Mouse (Mus musculus): ENCODE results near the gene Os9. TPM values are rescaled to one million over a fixed set of nuclear protein-coding genes. Genes with fewer than 3 reads are reported as not detected.

Gene Os9
- polyA plus RNA-seq, 1 experiment from 2014 or later, result 112 TPM

DNA sequence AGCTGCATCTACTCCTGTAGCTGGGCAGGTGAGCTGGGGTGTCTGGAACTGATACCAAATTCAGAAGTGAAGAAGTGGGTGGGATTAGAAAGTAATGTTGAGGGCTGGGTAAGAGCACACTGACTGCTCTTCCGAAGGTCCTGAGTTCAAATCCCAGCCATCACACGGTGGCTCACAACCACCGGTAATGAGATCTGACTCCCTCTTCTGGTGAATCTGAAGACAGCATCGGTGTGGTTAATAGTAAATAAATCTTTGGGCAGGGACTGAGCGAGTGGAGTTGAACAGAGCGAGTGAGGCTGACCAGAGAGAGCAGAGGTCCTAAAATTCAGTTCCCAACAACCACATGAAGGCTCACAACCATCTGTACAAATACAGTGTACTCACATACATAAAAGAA, 35.3 kb downstream of the Os9 start:
- no peak for ATAC-seq (ENCODE audit: low FRiP score, low read depth)
- Histone ChIP-seq H3K4me3 (no peak overlapping the region), H3K4me1 (peaks cover 25% of the 10 kb centered on the region), H3K36me3 (peaks cover 11% of the 10 kb centered on the region; the same call in 1 of the 2 replicates), H3K4me2 (replicated peaks) (no peak overlapping the region), H3K9me3 (no peaks in the 10 kb centered on the region), H3K27me3 (peaks cover 88% of the 10 kb centered on the region), H3K27ac (replicated peaks) (no peak overlapping the region), H3K9ac (replicated peaks) (no peak overlapping the region)
- 77% methylated on average over 6 of the region's 6 CpGs for WGBS

GRCm38 (mm10) chr10:127085052-127085451, 35.9 kb downstream of the Os9 start:
- H3K4me1 ChIP-seq, result peaks cover 29% of the 10 kb centered on the region
- 85% methylated on average over 9 of the region's 9 CpGs for WGBS
- no peak overlapping the region for H3K4me3 ChIP-seq
- H3K27ac ChIP-seq (replicated peaks), result no peak overlapping the region
- peaks cover 88% of the 10 kb centered on the region for H3K27me3 ChIP-seq
- ATAC-seq (ENCODE audit: low FRiP score, low read depth), result no peak
- no peak overlapping the region for H3K4me2 ChIP-seq (replicated peaks)
- no peak overlapping the region for H3K9ac ChIP-seq (replicated peaks)
- no peaks in the 10 kb centered on the region for H3K9me3 ChIP-seq
- H3K36me3 ChIP-seq, result peaks cover 11% of the 10 kb centered on the region; the same call in 1 of the 2 replicates

DNA sequence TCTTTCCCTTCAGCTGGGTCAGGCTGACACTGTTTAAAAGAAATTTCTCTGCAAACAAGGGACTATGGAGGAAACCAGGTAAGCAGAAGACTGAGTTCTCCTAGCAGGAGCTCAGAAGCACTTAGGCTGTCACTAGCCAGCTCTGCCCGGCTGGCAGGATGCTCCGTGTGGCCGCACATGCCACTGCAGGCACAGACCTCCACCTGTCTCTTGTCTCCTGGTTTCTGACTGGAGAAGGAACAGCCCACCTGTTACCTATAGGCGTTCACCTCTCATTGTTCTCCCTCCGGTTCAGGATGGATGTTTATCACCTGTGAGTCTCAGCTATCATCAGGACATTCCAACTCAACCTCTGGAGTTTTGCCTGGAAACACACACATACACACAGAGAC, 37.0 kb downstream of the Os9 start:
- Histone ChIP-seq H3K27me3 (peaks cover 88% of the 10 kb centered on the region), H3K27ac (replicated peaks) (no peak overlapping the region), H3K4me2 (replicated peaks) (no peak overlapping the region), H3K36me3 (peaks cover 11% of the 10 kb centered on the region; the same call in 1 of the 2 replicates), H3K4me1 (peaks cover 35% of the 10 kb centered on the region), H3K9ac (replicated peaks) (no peak overlapping the region), H3K9me3 (no peaks in the 10 kb centered on the region), H3K4me3 (no peak overlapping the region)
- WGBS, result 59% methylated on average over 5 of the region's 5 CpGs
- ATAC-seq (ENCODE audit: low FRiP score, low read depth), result no peak

DNA sequence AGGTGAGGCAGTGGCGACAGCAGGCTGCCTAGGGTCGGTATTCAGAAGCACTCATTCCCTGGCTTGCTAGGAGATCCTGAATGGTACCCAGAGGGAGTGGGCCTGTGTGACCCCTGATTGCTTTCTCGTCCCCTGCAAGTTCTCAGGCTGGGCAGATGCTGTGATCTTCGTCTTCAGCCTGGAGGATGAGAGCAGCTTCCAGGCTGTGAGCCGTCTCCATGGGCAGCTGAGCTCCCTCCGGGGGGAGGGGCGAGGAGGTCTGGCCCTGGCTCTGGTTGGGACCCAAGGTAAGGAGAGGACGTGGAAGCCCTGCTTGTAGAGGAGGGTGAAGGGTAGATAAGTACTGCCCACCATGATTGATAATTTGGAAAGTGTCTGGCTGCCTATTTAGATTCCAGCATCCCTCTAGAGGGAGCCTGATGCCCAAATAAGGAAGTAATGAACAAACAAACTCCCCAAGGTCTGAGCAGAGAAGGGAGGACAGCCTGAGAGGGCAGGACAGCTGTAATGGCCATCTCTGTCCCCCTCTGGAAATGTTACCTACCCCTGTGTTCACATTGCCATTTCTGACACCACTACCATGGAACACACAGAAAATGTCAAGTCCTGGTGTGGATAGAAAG, 37.5 kb downstream of the Os9 start:
- ATAC-seq (ENCODE audit: low FRiP score, low read depth), result no peak

GRCm38 (mm10) chr10:127081996-127082620, 38.8 kb downstream of the Os9 start:
- WGBS, result 31% methylated on average over 8 of the region's 8 CpGs
- no peak overlapping the region for H3K9ac ChIP-seq (replicated peaks)
- H3K27me3 ChIP-seq, result peaks cover 81% of the 10 kb centered on the region
- no peaks in the 10 kb centered on the region for H3K9me3 ChIP-seq
- H3K36me3 ChIP-seq, result peaks cover 6% of the 10 kb centered on the region; the same call in 1 of the 2 replicates
- no peak overlapping the region for H3K27ac ChIP-seq (replicated peaks)
- peak; percentile 16; the same call in 1 of the 2 replicates for ATAC-seq (ENCODE audit: low FRiP score, low read depth)
- H3K4me1 ChIP-seq, result peaks cover 46% of the 10 kb centered on the region
- peak overlapping the region; percentile 99 for H3K4me2 ChIP-seq (replicated peaks)
- peak overlapping the region; percentile 74 for H3K4me3 ChIP-seq

More for the DNA sequence above, 37.5 kb downstream of the Os9 start:
- peaks cover 36% of the 10 kb centered on the region for H3K4me1 ChIP-seq
- no peak overlapping the region for H3K9ac ChIP-seq (replicated peaks)
- no peaks in the 10 kb centered on the region for H3K9me3 ChIP-seq
- 33% methylated on average over 8 of the region's 8 CpGs for WGBS
- peaks cover 85% of the 10 kb centered on the region for H3K27me3 ChIP-seq
- no peak overlapping the region for H3K4me3 ChIP-seq
- no peak overlapping the region for H3K27ac ChIP-seq (replicated peaks)
- peaks cover 11% of the 10 kb centered on the region; the same call in 1 of the 2 replicates for H3K36me3 ChIP-seq
- no peak overlapping the region for H3K4me2 ChIP-seq (replicated peaks)

DNA sequence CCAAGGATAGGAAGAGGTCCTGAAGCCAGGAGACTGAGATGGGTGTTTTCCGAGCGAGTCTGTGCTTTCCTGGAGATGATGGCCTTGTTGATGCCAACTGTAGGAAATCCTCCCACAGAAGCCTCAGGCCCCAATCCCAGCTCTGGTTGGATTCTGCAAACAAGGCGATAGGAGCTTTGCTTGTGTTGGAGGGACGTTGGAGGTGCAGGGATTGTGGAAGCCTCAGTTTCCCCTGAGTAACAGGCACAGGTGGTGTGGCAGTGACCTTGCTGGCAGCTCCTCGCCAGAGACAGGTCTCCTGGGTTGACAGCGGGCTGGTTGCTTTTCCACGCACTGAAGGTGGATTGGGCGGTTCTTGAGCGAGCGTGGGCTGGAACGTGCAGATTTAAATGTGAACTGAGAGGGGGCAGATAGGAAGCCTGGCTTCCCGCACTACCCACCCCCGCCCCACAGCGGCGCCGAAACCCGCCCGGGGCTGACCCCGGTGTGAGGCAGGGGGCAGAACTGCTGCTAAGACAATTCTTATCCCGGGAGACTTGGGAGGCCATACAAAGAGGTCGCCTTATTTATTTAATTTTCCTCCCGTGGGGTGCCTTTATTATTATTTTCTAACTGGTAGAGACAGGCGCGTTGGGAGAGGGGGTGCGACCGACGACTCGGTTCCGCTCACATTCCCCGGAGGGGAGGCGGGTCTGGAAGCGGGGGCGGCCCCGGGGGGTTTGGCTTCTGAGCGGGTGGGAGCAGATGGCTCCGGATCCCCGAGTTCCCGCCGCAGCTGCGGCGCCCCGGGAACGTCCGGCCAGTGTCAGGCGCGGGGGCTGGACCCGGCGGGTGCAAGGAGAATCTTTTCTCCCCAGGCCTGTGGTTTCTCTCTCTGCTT, 39.8 kb downstream of the Os9 start:
- Histone ChIP-seq H3K4me1 (peaks cover 46% of the 10 kb centered on the region), H3K27ac (replicated peaks) (no peak overlapping the region), H3K9me3 (no peaks in the 10 kb centered on the region), H3K27me3 (peaks cover 83% of the 10 kb centered on the region), H3K36me3 (peaks cover 2% of the 10 kb centered on the region; the same call in 1 of the 2 replicates), H3K4me2 (replicated peaks) (peak overlapping the region; percentile 99), H3K4me3 (peak overlapping the region; percentile 74), H3K9ac (replicated peaks) (peak overlapping the region; percentile 64)
- 3% methylated on average over 48 of the region's 48 CpGs for WGBS
- ATAC-seq (ENCODE audit: low FRiP score, low read depth), result no peak

DNA sequence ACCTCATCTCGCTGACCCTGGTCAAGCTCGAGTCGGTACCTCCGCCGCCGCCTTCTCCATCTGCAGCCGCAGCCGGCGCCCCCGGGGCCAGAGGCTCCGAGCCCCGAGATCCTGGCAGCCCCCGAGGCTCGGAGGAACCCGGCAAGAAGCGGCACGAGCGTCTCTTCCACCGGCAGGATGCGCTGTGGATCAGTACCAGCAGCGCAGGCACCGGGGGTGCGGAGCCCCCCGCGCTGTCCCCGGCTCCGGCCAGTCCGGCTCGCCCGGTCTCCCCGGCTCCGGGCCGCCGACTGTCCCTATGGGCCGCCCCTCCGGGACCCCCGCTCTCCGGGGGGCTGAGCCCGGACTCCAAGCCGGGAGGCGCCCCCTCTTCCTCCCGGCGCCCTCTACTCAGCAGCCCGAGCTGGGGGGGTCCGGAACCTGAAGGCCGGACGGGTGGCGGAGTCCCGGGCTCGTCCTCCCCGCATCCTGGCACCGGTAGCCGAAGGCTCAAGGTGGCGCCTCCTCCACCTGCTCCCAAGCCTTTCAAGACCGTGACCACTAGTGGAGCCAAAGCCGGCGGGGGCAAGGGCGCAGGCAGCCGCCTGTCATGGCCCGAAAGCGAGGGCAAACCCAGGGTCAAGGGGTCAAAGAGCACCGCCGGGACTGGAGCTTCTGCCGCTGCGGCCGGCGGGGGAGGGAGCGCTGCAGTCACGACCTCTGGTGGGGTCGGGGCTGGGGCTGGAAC, 41.1 kb downstream of the Os9 start:
- Histone ChIP-seq H3K27me3 (peaks cover 90% of the 10 kb centered on the region), H3K27ac (replicated peaks) (peak overlapping the region; percentile 87), H3K9ac (replicated peaks) (peak overlapping the region; percentile 90), H3K4me2 (replicated peaks) (peak overlapping the region; percentile 99), H3K36me3 (peaks cover 2% of the 10 kb centered on the region; the same call in 1 of the 2 replicates), H3K4me1 (peaks cover 46% of the 10 kb centered on the region), H3K9me3 (no peaks in the 10 kb centered on the region), H3K4me3 (peak overlapping the region; percentile 74)
- 1% methylated on average over 44 of the region's 70 CpGs for WGBS
- peak; percentile 13; the same call in 1 of the 2 replicates for ATAC-seq (ENCODE audit: low FRiP score, low read depth)

GRCm38 (mm10) chr10:127078677-127079575, 42.0 kb downstream of the Os9 start:
- peak overlapping the region; percentile 90 for H3K9ac ChIP-seq (replicated peaks)
- ATAC-seq (ENCODE audit: low FRiP score, low read depth), result peak; percentile 71
- H3K4me1 ChIP-seq, result peaks cover 46% of the 10 kb centered on the region
- no peaks in the 10 kb centered on the region for H3K9me3 ChIP-seq
- H3K36me3 ChIP-seq, result peaks cover 1% of the 10 kb centered on the region; the same call in 1 of the 2 replicates
- H3K27me3 ChIP-seq, result peaks cover 81% of the 10 kb centered on the region
- H3K4me2 ChIP-seq (replicated peaks), result peak overlapping the region; percentile 99
- WGBS, result under 1% methylated on average over 19 of the region's 49 CpGs
- H3K4me3 ChIP-seq, result peak overlapping the region; percentile 74
- peak overlapping the region; percentile 87 for H3K27ac ChIP-seq (replicated peaks)

DNA sequence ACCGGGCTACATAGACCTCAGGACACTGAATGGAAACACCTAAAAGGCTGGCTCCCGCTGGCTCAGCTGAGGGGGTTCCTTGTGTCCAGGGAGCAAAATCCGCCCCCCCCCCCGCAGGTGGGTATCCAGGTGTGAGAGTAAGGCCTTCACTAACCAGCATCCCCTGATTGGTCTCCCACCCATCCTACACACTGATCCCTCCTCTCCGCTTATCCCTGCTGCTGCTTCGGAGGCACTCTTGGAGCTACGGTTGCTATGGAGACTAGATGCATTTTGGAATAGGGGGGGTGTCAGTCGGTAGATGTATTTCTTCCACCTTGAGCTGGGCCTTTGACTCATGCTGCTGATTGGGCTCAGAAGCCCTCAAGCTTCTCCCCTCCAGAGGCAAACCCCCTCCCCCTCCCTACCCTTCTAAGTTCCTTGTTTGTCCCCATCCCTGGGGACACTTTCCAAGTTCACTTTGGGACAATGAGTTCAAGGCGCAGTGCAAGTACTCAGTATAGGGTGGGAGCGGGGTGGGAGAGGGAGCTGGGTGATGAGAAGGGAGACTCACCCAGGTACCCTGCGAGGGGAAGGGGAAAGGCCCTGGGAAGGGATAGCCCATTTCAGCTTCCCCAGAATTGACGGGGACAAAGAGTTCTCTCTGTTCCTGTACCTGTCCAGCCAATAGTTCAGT, 42.8 kb downstream of the Os9 start:
- Histone ChIP-seq H3K4me3 (peak overlapping the region; percentile 74), H3K9me3 (no peaks in the 10 kb centered on the region), H3K27ac (replicated peaks) (peak overlapping the region; percentile 87), H3K36me3 (no peaks in the 10 kb centered on the region), H3K4me1 (peaks cover 44% of the 10 kb centered on the region), H3K27me3 (peaks cover 74% of the 10 kb centered on the region), H3K4me2 (replicated peaks) (peak overlapping the region; percentile 99), H3K9ac (replicated peaks) (peak overlapping the region; percentile 90; the same call in 1 of the 2 replicates)
- WGBS, result 5% methylated on average over 11 of the region's 12 CpGs
- peak; percentile 50 for ATAC-seq (ENCODE audit: low FRiP score, low read depth)

DNA sequence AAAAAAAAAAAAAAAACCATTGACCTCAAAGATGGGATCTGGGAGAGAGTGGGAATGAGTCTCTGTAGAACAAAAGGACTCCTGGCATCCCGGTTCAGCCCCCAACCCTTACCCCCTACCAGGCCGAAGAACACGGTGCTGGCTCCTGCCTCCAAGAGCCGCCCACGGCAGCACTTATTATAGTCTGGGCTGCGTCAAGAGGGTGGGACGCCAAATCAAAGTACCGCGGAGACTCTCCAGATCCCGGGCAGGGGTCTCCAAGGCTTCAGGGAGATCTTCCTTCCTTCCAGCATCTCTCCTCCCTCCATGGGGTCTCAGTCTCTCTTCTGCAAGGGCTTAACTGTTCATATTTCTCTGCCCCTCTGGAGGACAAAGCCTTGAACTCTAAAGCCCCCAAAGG, 43.4 kb downstream of the Os9 start:
- Histone ChIP-seq H3K4me1 (peaks cover 42% of the 10 kb centered on the region), H3K4me2 (replicated peaks) (peak overlapping the region; percentile 99), H3K9ac (replicated peaks) (peak overlapping the region; percentile 50; the same call in 1 of the 2 replicates), H3K27ac (replicated peaks) (peak overlapping the region; percentile 87), H3K27me3 (peaks cover 67% of the 10 kb centered on the region), H3K9me3 (no peaks in the 10 kb centered on the region), H3K36me3 (no peaks in the 10 kb centered on the region), H3K4me3 (peak overlapping the region; percentile 74)
- WGBS, result 7% methylated on average over 10 of the region's 10 CpGs
- ATAC-seq (ENCODE audit: low FRiP score, low read depth), result no peak
